Mouse (Mus musculus): ENCODE results near the gene Cops2. TPM values are rescaled to one million over a fixed set of nuclear protein-coding genes. Genes with fewer than 3 reads are reported as not detected.

Gene Cops2
- polyA plus RNA-seq (2016; fragmentation: Nextera tagmentation; extraction: Ambion mirVana) = 89.5 and 102 TPM in 2 replicates

DNA sequence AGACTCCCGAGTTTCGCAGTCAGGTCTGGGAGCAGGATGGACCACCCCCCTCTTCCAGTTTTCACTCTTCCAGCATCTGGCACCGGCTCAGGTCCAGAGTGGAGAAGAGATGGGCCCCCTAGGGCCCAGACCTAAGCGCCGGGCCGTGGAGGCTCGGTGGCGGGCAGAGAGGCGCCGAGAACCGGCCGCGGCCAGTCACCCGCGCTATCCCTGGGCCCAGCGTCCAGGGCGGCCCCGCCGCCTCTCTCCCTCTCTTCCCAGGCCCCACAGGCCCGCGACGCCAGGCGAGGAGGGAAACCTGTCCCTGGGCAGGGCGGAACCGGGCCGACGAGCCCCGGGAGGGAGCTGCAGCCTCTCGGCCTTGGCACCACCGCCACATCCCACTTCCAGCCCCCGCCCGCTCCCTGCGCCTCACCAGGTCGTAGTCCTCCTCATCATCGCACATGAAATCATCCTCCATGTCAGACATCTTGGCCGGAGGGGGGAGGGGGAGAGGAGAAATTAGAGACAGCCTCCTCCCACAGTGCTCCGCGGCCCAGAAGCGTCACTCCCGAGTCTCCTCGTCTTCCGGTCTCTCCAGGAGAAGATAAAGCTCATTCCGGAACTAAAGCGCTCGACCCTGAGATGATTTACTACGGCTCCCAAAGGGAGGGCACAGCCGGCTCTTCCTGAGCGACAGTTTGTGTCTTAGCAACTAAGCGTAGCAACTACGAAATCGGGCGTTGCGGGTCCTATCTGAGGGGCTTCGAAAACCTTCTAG is at the start of gene Cops2, which contains the start of gene Galk2:
Gene Cops2, minus strand, starts transcription at position 619 of the 760 bp plus-strand sequence.
Gene Galk2, plus strand, starts transcription at position 589 of the 760 bp plus-strand sequence.
- H3K9me3 ChIP-seq (replicated peaks) = no peaks in the 10 kb centered on the region
- H3K4me1 ChIP-seq = peaks cover 22% of the 10 kb centered on the region
- peak; percentile 94 for DNase-seq (ENCODE audit: low spot score)
- peak within 1 kb of the TSS; percentile 91 for H3K4me3 ChIP-seq
- no peaks in the 10 kb centered on the region for H3K27me3 ChIP-seq (ENCODE audit: low read depth, poor library complexity, severe bottlenecking)
- under 1% methylated on average over 54 of the region's 54 CpGs for WGBS
- peak within 1 kb of the TSS; percentile 97 for H3K27ac ChIP-seq (replicated peaks)
- no peaks in the 10 kb centered on the region for H3K36me3 ChIP-seq

- Histone ChIP-seq H3K4me3 (no peak overlapping the region), H3K36me3 (no peaks in the 10 kb centered on the region), H3K4me1 (no peaks in the 10 kb centered on the region), H3K9me3 (replicated peaks) (no peaks in the 10 kb centered on the region), H3K27me3 (ENCODE audit: low read depth, poor library complexity, severe bottlenecking) (no peaks in the 10 kb centered on the region), H3K27ac (replicated peaks) (no peak overlapping the region)
- WGBS = 86% methylated on average over 4 of the region's 4 CpGs
- no peak for DNase-seq (ENCODE audit: low spot score)
These were observed 48.8 kb upstream of the Cops2 start for GRCm38 (mm10) chr2:125907580-125908255.

DNA sequence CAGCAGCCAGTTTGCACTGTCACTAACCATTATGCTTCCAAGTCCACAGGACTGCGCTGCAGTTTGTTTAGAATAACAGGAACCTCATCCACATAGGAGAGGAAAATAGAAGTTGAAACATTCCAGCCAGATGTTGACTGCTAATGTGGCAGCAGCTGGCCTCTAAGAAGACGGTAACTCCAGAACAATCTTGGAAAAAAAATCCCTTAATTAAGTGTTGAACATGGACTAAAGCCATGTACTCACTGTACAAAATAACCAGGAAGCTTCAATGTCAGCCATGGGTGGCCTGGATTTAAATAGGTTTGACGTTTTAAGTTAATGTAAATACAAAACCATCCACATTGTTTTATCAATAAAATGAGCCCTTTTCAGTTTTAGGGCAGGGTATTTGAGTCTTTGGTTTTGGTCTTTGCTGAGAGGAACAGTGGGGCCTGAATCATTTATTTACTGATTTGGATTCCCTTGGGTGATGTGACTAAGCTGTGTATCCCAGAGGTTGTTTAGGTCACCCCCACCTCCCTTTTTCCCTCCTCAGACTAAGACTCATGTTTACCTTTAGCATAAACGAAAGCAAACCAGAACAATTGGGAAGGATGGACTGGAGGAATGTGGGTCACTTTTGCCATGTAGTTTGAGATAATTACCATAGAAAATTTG is 47.6 kb upstream of the Cops2 start:
- no peaks in the 10 kb centered on the region for H3K27me3 ChIP-seq (ENCODE audit: low read depth, poor library complexity, severe bottlenecking)
- H3K4me3 ChIP-seq = no peak overlapping the region
- H3K9me3 ChIP-seq (replicated peaks) = no peaks in the 10 kb centered on the region
- H3K4me1 ChIP-seq = 0 out of 2 replicates have a peak, but pooled peaks cover 5% of the 10 kb centered on the region
- 84% methylated on average over 4 of the region's 4 CpGs for WGBS
- DNase-seq (ENCODE audit: low spot score) = no peak
- no peak overlapping the region for H3K27ac ChIP-seq (replicated peaks)
- no peaks in the 10 kb centered on the region for H3K36me3 ChIP-seq

DNA sequence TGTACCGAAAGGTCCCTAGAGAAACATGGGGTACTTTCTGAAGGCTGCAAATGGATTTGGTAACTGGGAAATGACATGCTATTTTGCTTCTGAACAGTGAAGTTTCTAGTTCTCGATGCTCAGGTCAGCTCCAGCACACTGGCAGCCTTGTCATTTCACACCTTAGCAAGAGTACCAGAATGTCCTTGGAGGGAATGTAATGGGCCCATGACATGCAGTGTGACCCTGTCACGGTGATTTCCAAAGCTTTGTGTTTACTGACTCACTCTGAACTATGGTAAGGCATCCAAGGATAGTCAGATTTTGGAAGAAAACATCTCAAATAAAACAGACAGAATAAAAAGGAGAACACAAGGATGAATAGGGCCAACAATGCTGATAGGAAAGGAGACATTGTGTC is 42.5 kb upstream of the Cops2 start:
- H3K36me3 ChIP-seq = no peaks in the 10 kb centered on the region
- H3K4me1 ChIP-seq = 0 out of 2 replicates have a peak, but pooled peaks cover 5% of the 10 kb centered on the region
- H3K9me3 ChIP-seq (replicated peaks) = no peaks in the 10 kb centered on the region
- no peak for DNase-seq (ENCODE audit: low spot score)
- H3K4me3 ChIP-seq = no peak overlapping the region
- no peaks in the 10 kb centered on the region for H3K27me3 ChIP-seq (ENCODE audit: low read depth, poor library complexity, severe bottlenecking)
- H3K27ac ChIP-seq (replicated peaks) = no peak overlapping the region
- WGBS = 93% methylated on average over 3 of the region's 3 CpGs

DNA sequence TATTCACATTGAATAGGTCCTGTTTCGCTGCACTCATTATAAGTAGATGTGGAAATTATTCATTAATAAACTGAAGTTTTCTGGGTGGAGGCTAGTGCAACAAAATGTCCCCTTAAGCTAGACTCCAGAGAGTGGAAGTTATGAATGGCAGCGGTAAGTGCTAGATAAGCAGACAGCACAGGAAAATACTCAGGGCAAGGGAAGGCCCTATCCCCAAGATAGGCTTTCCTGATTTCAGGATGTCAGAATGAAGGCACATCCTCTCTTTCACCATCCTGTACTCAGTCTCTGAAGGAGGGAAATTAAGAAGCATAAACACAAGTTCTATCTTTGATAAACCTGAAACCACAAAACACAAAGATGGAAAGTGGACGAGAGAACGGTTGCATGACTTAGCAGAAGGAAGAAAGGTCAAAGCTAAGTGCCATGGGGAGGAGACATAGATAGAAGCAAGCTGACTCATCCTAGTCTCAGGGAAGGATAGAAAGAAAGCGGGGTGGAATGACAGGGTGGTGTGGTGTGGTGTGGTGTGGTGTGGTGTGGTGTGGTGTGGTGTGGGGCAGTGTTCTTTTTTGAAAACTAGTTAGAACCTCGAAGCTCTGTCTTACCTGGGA is 42.0 kb upstream of the Cops2 start:
- no peak overlapping the region; the same call in 1 of the 2 replicates for H3K27ac ChIP-seq (replicated peaks)
- H3K4me1 ChIP-seq = 0 out of 2 replicates have a peak, but pooled peaks cover 5% of the 10 kb centered on the region
- no peaks in the 10 kb centered on the region for H3K36me3 ChIP-seq
- H3K4me3 ChIP-seq = no peak overlapping the region
- no peaks in the 10 kb centered on the region for H3K9me3 ChIP-seq (replicated peaks)
- no peaks in the 10 kb centered on the region for H3K27me3 ChIP-seq (ENCODE audit: low read depth, poor library complexity, severe bottlenecking)
- 92% methylated on average over 6 of the region's 6 CpGs for WGBS
- no peak for DNase-seq (ENCODE audit: low spot score)

DNA sequence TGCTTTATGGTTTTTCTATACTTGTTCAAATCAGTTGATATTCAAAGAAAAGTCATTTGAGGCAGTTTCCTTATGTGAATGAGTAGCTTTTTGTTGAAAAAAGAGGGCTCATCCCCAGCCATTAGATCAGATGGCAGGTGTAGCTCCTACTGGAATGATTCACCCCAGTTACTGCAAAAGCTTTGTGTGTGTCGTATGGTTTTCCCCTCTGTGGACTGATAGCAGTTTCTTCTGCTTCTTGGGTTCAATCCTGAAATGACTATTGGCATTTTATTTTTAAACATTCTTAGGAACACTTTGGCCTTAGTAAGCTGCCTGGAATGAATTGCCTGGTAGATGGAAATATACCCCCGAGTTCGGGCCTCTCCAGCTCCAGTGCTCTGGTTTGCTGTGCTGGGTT is 37.4 kb upstream of the Cops2 start:
- no peaks in the 10 kb centered on the region for H3K4me1 ChIP-seq
- H3K27ac ChIP-seq (replicated peaks) = no peak overlapping the region
- no peaks in the 10 kb centered on the region for H3K36me3 ChIP-seq
- H3K9me3 ChIP-seq (replicated peaks) = no peaks in the 10 kb centered on the region
- 87% methylated on average over 3 of the region's 3 CpGs for WGBS
- no peak for DNase-seq (ENCODE audit: low spot score)
- no peak overlapping the region for H3K4me3 ChIP-seq
- no peaks in the 10 kb centered on the region for H3K27me3 ChIP-seq (ENCODE audit: low read depth, poor library complexity, severe bottlenecking)

DNA sequence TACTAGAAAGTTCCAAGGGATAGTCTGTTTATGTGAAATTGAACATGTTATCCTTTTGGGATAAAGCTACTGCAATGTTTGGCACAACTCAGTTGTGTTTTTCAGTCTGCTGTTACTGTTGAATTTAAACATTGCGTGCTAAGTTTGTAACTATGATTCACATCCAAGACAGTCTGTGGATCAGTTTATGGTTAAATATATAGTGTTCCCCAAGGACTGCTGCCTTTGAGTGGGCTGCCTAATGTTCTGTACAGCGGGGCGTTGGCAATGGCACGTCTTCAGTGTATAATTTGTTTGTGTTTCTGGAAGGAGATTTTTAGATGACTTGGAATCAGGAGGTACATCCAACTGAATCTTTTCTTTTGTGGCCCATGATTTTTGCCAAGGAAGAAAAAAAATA is 36.2 kb upstream of the Cops2 start:
- DNase-seq (ENCODE audit: low spot score) = no peak
- Histone ChIP-seq H3K27ac (replicated peaks) (no peak overlapping the region), H3K36me3 (no peaks in the 10 kb centered on the region), H3K4me3 (no peak overlapping the region), H3K27me3 (ENCODE audit: low read depth, poor library complexity, severe bottlenecking) (no peaks in the 10 kb centered on the region), H3K9me3 (replicated peaks) (no peaks in the 10 kb centered on the region), H3K4me1 (no peaks in the 10 kb centered on the region)
- WGBS = 92% methylated on average over 4 of the region's 4 CpGs

GRCm38 (mm10) chr2:125893096-125893495 is 34.2 kb upstream of the Cops2 start:
- DNase-seq (ENCODE audit: low spot score) = no peak

GRCm38 (mm10) chr2:125885891-125886576 is 27.1 kb upstream of the Cops2 start:
- Histone ChIP-seq H3K4me3 (no peak overlapping the region), H3K4me1 (no peaks in the 10 kb centered on the region), H3K9me3 (replicated peaks) (peaks cover 5% of the 10 kb centered on the region; the same call in 1 of the 2 replicates), H3K36me3 (no peaks in the 10 kb centered on the region), H3K27me3 (ENCODE audit: low read depth, poor library complexity, severe bottlenecking) (no peaks in the 10 kb centered on the region), H3K27ac (replicated peaks) (no peak overlapping the region)
- DNase-seq (ENCODE audit: low spot score) = no peak
- WGBS = 88% methylated on average over 4 of the region's 4 CpGs

More at GRCm38 (mm10) chr2:125893096-125893495, 34.2 kb upstream of the Cops2 start:
- no peaks in the 10 kb centered on the region for H3K27me3 ChIP-seq (ENCODE audit: low read depth, poor library complexity, severe bottlenecking)
- H3K27ac ChIP-seq (replicated peaks) = no peak overlapping the region
- no peaks in the 10 kb centered on the region for H3K4me1 ChIP-seq
- H3K4me3 ChIP-seq = no peak overlapping the region
- no peaks in the 10 kb centered on the region for H3K36me3 ChIP-seq
- H3K9me3 ChIP-seq (replicated peaks) = no peaks in the 10 kb centered on the region
- 63% methylated on average over 6 of the region's 6 CpGs for WGBS

- 84% methylated on average over 3 of the region's 3 CpGs for WGBS
- H3K9me3 ChIP-seq (replicated peaks) = no peaks in the 10 kb centered on the region
- DNase-seq (ENCODE audit: low spot score) = no peak
- peaks cover 23% of the 10 kb centered on the region for H3K4me1 ChIP-seq
- no peak overlapping the region for H3K27ac ChIP-seq (replicated peaks)
- no peaks in the 10 kb centered on the region for H3K27me3 ChIP-seq (ENCODE audit: low read depth, poor library complexity, severe bottlenecking)
- no peak overlapping the region for H3K4me3 ChIP-seq
- no peaks in the 10 kb centered on the region for H3K36me3 ChIP-seq
These were observed 11.2 kb upstream of the Cops2 start for GRCm38 (mm10) chr2:125870159-125870558.

DNA sequence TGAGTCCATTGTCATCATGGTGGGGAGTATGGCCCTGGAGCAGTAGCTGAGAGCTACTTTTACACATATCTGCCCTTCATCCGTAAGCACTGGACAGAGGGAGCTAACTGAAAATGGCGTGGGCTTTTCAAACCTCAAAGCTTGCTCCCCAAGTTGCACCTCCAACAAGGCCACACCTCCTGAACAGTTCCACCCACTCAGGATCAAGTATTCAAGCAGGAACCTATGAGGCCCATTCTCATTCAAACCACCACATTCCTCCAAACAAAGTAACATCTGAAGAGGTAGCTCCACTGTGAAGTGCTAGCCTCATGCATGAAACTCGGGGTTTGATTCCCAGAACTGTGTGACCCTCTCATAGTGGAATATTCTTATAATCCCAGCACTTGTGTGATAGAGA is 9.4 kb upstream of the Cops2 start:
- Histone ChIP-seq H3K27me3 (ENCODE audit: low read depth, poor library complexity, severe bottlenecking) (no peaks in the 10 kb centered on the region), H3K27ac (replicated peaks) (no peak overlapping the region), H3K9me3 (replicated peaks) (no peaks in the 10 kb centered on the region), H3K36me3 (no peaks in the 10 kb centered on the region), H3K4me1 (peaks cover 23% of the 10 kb centered on the region), H3K4me3 (no peak overlapping the region)
- WGBS = 81% methylated on average over 3 of the region's 3 CpGs
- no peak for DNase-seq (ENCODE audit: low spot score)
